Mouse (Mus musculus): Measurements from ENCODE around the gene Nrip3.

- TF ChIP-seq CTCF (IDR thresholded peaks at IDR 0.05) = no peak
- no peak for TF ChIP-seq EP300 (IDR thresholded peaks at IDR 0.05)
These were observed 49.6 kb upstream of the Nrip3 start for GRCm38 (mm10) chr7:109831376-109831775.
